Mouse (Mus musculus): ENCODE data around the gene Ankrd22.

DNA sequence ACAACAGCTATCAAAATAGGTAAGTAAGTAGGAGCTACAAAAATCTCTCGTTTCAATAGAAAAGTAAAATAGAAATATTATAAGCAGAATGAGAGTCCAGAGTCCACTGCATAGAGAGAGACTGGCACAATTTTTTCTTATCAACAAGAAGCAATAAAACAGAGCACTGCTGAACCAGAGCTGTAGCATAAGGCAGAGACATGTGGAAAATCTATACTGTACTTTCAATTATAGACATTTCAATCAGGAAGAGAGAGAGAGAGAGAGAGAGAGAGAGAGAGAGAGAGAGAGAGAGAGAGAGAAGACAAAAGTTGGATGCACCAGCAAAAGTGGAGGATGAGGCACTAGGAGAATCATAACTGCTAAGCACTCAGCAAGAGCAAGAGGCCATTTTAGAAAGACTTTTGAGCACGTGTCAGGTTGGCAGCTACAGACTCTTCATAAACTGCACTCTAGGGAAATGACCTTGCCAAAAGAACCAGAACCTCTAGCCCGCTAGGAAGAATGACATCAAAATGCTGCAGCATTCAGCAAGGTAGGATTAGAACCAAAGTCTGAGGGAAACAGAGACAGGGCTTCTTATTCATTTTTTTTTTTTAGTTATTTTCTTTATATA is 26.3 kb downstream of the Ankrd22 start:
- TF ChIP-seq CTCF (IDR thresholded peaks at IDR 0.05) (no peak), POLR2A (IDR thresholded peaks at IDR 0.05; ENCODE audit: insufficient read depth, low read depth, low read length) (no peak)
